Mouse (Mus musculus) CD4-positive naive resting alpha-beta T cell, adult 57 days (primary cell): ENCODE results near the gene Nfam1. TPM values are rescaled to one million over a fixed set of nuclear protein-coding genes. Genes with fewer than 3 reads are reported as not detected.

Experiments used
- total RNA-seq: library from RNA; stranded (reverse); gene quantifications from one replicate; pipeline ENCODE4 v1.2.4, GENCODE M21; 2023

The Nfam1 gene
- total RNA-seq: 7.4 TPM

GRCm38 (mm10) chr15:83032981-83033541, at the start of gene Nfam1:
Gene Nfam1 (minus strand): TSS chr15:83033306.

GRCm38 (mm10) chr15:82987732-82988112, 45.4 kb downstream of the Nfam1 start, which contains the start of gene Tcf20:
Gene Tcf20 (minus strand): TSS chr15:82987872.

Other genes with a start within 250 kb of the Nfam1 start
- gene Cyp2d26, start 239.0 kb downstream of the Nfam1 start, total RNA-seq: 2.3 TPM
- gene Tcf20, start 45.4 kb downstream of the Nfam1 start, total RNA-seq: 229 TPM
- gene Serhl, start 56.2 kb upstream of the Nfam1 start, total RNA-seq: 15.9 TPM
- gene Rrp7a, start 89.5 kb upstream of the Nfam1 start, total RNA-seq: 105 TPM
- gene Poldip3, start 116.1 kb upstream of the Nfam1 start, total RNA-seq: 199 TPM
- gene Cyb5r3, start 139.3 kb upstream of the Nfam1 start, total RNA-seq: 45.5 TPM
- not detected for gene A4galt, start 218.5 kb upstream of the Nfam1 start, total RNA-seq